7 mouse cellular contexts compared by ENCODE assay signal in genomic region chr16:31290751-31291365, GRCm38 (mm10). TPM values are rescaled to one million over a fixed set of nuclear protein-coding genes. Genes with fewer than 3 reads are reported as not detected.
A peak's percentile ranks its signal among the peaks of the same experiment; 100 is the strongest.
DNase-seq lines count a peak whose midpoint lies in the region; ATAC-seq and TF ChIP-seq lines count a peak whose summit lies in the region.

No protein-coding gene starts in this region.

- peak overlapping the region; percentile 14; the same call in 1 of the 2 replicates for H3K4me3 ChIP-seq in heart, embryonic 13.5 days
- no peak overlapping the region for H3K4me3 ChIP-seq in lung, embryonic 14.5 days (ENCODE audit: low read depth, low read length)

- H3K27ac ChIP-seq in heart, embryonic 13.5 days (replicated peaks): peak overlapping the region; percentile 95
- H3K27ac ChIP-seq in lung, embryonic 14.5 days (ENCODE audit: low read depth): peak overlapping the region; percentile 81

- 41% methylated on average over 7 of the region's 7 CpGs for WGBS in heart, embryonic 13.5 days
- 53% methylated on average over 7 of the region's 7 CpGs for WGBS in lung, embryonic 14.5 days

- no peak for TF ChIP-seq CTCF in lung, embryonic 14.5 days (IDR thresholded peaks at IDR 0.05; ENCODE audit: low read depth)

- no peaks in the 10 kb centered on the region for H3K36me3 ChIP-seq in heart, embryonic 13.5 days
- H3K36me3 ChIP-seq in lung, embryonic 14.5 days (ENCODE audit: insufficient read depth): no peaks in the 10 kb centered on the region

- H3K4me2 ChIP-seq in heart, embryonic 13.5 days: peak overlapping the region; percentile 58
- H3K4me2 ChIP-seq in lung, embryonic 14.5 days: peak overlapping the region; percentile 24

- H3K27me3 ChIP-seq in heart, embryonic 13.5 days (replicated peaks): no peaks in the 10 kb centered on the region
- no peaks in the 10 kb centered on the region for H3K27me3 ChIP-seq in lung, embryonic 14.5 days (ENCODE audit: insufficient read depth, low read length)

- peak overlapping the region; percentile 65 for H3K9ac ChIP-seq in heart, embryonic 13.5 days
- no peak overlapping the region for H3K9ac ChIP-seq in lung, embryonic 14.5 days

- peaks cover 24% of the 10 kb centered on the region for H3K4me1 ChIP-seq in heart, embryonic 13.5 days
- peaks cover 15% of the 10 kb centered on the region for H3K4me1 ChIP-seq in lung, embryonic 14.5 days (ENCODE audit: insufficient read depth)

- H3K9me3 ChIP-seq in heart, embryonic 13.5 days: no peaks in the 10 kb centered on the region
- no peaks in the 10 kb centered on the region for H3K9me3 ChIP-seq in lung, embryonic 14.5 days (ENCODE audit: low read depth, low read length)

- no peak for ATAC-seq in heart, embryonic 13.5 days (ENCODE audit: extremely low read depth, insufficient number of reproducible peaks, low FRiP score, low TSS enrichment)
- 0 out of 2 replicates have a peak, but pooled peaks have one; percentile 10 for ATAC-seq in lung, embryonic 14.5 days (ENCODE audit: insufficient read depth)

- DNase-seq in 3134 (ENCODE audit: extremely low read depth, insufficient read length, low spot score): peak; percentile 80
- peak; percentile 89 for DNase-seq in Muller cell, postnatal 12 days (ENCODE audit: inconsistent ontology term)
- DNase-seq in lung, embryonic 14.5 days: peak; percentile 43
- no peak for DNase-seq in thymus, postnatal 36 days
- no peak for DNase-seq in frontal cortex, adult 2 months (ENCODE audit: extremely low spot score in 1 of 2, low spot score in 1 of 2)
- DNase-seq in yolk sac, embryonic 10.5 days (ENCODE audit: low spot score): no peak

RNA-seq across cellular contexts. Expression of gene Ppp1r2, which starts 15.8 kb away (rescaled TPM):
- polyA plus RNA-seq in heart, embryonic 13.5 days (2015; fragmentation: Nextera tagmentation; extraction: Ambion mirVana): 92.6 and 93.3 TPM in 2 replicates
- polyA plus RNA-seq in lung, embryonic 14.5 days (2014; fragmentation: Nextera tagmentation; extraction: Ambion mirVana): 102 and 104 TPM in 2 replicates
- 72.0 and 89.3 TPM in 2 replicates for polyA plus RNA-seq in frontal cortex, adult 2 months (2012; rRNA removed)

RNA-seq across cellular contexts. Expression of gene Apod, which starts 23.8 kb away (rescaled TPM):
- polyA plus RNA-seq in heart, embryonic 13.5 days (2015; fragmentation: Nextera tagmentation; extraction: Ambion mirVana): 0.23 TPM in 1 of 2 replicates, not detected in the other
- polyA plus RNA-seq in lung, embryonic 14.5 days (2014; fragmentation: Nextera tagmentation; extraction: Ambion mirVana): not detected in 2 replicates
- 433 and 468 TPM in 2 replicates for polyA plus RNA-seq in frontal cortex, adult 2 months (2012; rRNA removed)

Comparison
In these comparisons a context has a peak if more than half of its experiments do, and no peak if none do; other contexts are left out.
1. DNase-seq: peak in 3134 (single experiment), Muller cell, postnatal 12 days (single experiment) and lung, embryonic 14.5 days (single experiment); none in thymus, postnatal 36 days (0 of 2), frontal cortex, adult 2 months (0 of 2) and yolk sac, embryonic 10.5 days (single experiment).
2. RNA of gene Apod, which starts 23.8 kb away (polyA plus RNA-seq): 433 to 468 TPM in frontal cortex, adult 2 months; 0.23 TPM in heart, embryonic 13.5 days and not detected in lung, embryonic 14.5 days; every median in the first group is over 100 times any median in the second.